Mouse (Mus musculus) telencephalon, adult 2 months (tissue): Measurements from ENCODE around the gene Lpcat3.

Experiments used
- DNase-seq: peaks from one replicate; pipeline ENCODE4 v3.0.0-alpha.2; 2011; ENCODE audit warnings: low read depth, low spot score

Lpcat3 gene

DNA sequence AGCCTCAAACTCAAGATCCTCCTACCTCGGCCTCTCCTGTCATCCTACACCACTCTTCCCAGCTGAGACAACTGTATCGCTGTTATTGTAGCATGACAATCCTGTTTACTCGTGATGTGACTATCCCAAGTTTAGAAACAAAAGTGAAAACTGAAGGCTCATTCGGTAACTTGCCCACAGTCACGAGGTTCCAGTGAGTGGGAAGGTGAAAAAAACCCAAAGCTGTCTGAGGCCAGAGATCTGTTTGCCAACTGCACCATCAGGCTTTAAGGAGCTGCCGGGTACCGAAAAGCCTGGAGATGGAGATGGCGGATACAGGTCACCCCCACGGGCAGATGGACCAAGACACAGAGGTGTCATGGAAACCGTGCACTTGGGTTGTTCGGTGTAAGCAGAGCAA, 74.2 kb downstream of the Lpcat3 start:
- DNase-seq: no peak

DNA sequence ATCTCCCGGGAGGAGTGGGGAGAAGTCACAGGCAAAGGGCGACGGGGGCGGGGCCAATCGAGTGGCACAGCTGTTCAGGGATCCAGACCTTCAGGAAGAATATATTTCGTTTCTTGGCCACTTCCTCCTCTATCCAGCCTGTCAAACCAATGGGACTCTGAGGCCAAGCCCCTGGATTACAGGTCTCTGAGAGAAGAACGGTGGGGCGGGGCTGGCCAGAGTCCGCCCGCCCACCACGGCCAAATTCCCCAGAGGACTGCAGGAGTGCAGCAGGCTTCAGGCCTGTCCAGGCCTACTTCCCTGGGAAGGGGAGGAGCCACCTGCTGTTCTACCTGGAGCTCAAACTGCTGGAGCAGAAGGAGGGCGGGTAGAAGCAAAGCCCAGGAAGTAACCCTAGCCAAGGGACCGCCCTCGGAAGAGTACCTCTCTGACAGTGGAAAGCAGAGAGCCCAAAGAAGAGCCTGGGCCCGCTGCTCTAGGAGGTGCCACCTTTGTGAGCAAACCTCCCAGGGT, 75.7 kb downstream of the Lpcat3 start, which contains the start of gene Ptpn6:
Ptpn6 (minus strand) TSS at position 204 of the 513 bp plus-strand sequence.
- no peak for DNase-seq

DNA sequence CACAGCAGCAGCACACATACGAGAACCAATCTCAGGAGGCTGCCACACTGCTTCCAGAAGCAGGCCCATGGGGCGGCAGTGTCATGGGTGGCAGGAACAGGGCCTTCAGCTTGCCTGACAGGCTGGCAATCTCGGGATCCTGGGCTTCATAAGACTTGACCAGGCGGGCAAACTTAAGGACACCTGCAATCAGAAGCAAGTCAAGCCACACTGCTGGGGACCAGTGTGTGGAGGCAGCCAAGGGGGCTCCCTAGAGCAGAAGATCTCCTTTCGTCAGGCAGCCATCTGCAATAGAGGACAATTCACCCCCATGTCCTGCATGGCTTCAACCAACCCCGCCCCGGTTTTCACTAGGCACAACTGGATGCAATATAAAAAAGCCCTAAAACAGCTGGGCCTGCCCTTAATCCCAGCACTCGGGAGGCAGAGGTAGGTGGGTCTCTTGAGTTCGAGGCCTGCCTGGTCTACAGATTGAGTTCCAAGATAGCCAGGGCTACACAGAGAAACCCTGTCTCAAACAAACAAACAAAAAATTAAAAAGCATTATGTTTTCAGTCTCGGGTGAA, 76.5 kb downstream of the Lpcat3 start:
- no peak for DNase-seq

DNA sequence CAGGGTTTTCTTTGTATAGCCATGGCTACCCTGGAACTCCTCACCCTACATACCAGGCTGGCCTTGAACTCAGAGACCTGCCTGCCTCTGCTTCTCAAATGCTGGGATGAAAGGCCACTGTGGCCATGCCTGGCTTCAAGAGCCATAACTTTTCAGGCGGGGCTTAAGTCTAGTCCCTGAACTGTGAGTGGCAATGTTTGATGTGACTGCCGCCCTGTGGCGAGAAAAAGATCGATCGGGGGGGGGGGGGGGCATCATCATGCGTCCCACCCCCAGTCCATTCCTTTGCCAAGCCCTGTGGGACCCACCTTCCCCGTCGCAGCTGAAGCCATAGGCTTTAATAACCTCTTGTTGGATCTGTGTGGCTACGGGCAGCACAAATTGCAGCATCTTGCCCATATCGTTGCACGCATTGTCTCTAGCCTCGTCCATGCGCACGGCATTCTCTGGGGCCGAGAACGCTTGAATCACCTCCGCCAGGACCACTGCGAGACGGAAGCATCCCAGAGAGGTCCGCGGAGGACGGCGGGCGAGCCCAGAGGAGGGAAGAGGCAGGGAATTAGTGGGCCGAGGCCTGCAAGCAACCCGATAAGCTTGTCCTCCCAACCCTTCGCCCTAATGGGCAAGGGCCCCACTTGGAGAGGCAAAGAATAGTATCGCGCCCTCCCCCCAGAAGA, 77.5 kb downstream of the Lpcat3 start:
- no peak for DNase-seq

DNA sequence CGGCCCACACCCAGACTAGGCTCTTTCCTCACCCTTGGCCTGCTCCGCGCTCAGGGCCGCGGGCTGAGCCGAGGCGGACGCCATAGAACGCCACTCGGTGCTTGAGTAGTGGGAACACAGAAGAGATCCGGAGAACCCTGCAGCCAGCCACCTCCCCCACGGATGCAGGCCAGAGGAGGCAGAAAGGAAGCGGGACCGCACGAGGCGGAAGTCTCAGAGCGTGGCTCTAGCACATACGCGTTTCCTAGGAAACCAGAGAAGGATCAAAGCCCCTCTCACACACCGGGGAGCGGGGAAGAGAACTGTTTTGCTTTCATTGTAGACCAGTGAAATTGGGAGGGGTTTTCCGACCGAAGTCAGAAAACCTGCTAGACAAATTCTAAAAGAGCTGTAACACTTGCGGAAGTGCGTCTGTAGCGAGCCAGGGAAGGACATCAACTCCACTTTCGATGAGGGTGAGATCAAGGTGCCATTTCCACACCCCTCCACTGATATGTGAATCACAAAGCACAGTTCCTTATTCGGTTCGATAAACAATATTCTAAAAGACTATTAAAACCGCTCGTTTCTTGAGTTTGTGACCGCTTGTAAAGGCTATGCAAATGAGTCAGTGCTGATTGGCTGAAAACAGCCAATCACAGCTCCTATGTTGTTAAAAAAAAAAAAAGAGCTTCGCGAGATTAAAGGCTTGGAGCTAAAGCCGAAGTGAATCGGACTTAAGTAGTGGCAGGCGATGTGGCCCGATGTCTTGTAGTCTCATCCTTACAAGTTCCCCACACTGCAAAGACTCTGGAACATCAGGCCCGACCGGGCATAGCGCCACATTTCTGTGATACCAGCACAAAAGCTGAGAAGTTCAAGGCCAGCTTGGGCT, 78.3 kb downstream of the Lpcat3 start, which contains the start of gene Grcc10:
Grcc10 (minus strand) TSS at position 487 of the 874 bp plus-strand sequence.
- DNase-seq: peak; percentile 93

DNA sequence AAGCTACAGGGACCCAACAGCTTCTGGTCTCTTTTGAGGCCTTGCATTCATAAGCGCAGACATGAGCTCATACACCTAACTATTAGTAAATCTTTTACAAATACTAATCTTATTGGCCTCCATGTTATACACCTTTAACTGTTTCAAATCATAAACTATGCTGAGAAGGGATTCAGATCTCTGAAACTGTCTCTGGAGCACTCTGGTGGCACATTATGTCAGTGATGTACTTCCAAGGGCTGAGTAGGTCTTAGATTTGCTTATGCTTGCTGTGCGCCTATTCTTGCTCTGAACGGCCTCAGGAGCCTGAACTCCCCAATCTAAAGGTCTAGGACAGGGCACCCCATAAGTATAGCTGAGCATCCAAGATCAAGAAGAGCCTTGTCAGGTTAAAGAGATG, 79.0 kb downstream of the Lpcat3 start:
- DNase-seq: no peak

DNA sequence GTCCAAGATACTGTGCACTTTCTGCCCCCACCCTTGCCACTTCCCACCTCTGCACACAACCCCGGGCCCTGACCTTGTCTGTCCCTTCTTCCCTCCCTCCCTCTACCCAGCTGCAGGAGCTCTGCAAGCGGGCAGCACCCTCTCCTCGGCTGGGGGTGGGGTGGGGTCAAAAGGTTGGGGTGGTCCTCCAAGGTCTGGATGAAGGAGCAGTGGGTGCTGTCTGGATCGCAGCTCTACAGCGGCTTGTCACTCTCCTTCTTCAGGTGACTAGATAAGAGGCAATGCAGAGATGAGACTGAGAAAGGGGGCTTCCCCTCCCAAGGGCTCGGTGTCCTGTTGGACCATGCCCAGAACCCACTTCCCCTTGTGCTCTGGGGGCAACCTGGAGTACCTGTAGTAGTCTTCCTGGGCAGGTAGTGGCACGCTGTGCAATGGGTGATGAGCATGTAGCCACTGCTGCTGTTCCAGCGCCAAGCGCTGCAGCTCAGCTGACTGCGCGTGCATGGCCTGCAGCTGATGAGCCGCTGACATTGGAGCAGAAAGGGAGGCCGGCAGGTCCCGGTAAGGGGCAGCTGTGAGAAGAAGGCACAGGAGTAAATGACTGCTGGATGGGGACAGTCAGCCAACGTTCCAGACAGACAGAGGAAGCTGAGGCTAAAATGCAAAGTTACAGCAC, 80.2 kb downstream of the Lpcat3 start:
- no peak for DNase-seq

DNA sequence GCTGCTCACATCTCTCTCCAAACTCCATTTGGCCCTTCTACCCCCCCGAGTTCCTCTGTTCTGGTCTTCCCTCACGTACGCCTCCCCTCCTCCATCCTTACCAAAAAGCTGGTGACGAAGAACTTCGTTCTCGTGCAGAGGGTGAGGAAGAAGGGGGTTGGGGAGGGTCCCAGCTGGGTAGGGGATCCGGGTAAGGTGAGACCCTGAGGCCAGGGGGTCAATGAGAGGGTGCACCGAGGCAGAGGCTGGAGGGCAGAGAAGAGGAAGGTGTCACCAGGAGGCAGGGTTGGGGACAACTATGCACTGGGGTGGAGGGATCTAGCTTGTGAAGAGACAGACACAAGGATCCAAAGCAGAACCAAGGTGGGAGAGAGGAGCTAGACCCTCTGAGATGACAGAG, 80.8 kb downstream of the Lpcat3 start:
- no peak for DNase-seq

DNA sequence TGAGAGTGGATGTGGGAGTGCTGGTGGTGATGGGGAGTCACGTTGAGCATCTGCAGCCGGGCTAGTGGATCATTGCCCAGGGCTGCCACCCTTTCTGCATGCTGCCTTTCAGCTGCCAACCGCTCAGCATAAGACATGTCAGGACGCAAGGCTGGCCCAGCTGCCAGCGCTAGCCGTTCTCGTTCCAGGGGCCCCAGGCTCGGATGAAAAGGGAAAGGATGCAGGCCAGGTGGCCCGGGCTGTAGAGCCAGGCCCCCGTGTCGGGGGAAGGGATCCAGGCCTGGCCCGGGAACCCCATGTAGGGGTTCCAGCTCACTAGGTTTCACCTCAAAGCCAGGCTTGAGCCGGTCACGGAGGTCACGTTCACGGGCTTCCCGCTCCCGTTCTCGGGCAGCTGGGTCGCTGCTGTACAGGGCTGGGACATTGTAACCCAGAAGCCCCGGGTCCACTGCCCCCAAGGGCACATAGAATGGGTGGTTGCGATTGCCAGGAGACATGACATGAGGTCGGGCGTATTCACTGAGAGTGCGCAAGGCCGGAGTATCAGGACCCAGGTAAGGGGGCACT, 82.0 kb downstream of the Lpcat3 start:
- no peak for DNase-seq

DNA sequence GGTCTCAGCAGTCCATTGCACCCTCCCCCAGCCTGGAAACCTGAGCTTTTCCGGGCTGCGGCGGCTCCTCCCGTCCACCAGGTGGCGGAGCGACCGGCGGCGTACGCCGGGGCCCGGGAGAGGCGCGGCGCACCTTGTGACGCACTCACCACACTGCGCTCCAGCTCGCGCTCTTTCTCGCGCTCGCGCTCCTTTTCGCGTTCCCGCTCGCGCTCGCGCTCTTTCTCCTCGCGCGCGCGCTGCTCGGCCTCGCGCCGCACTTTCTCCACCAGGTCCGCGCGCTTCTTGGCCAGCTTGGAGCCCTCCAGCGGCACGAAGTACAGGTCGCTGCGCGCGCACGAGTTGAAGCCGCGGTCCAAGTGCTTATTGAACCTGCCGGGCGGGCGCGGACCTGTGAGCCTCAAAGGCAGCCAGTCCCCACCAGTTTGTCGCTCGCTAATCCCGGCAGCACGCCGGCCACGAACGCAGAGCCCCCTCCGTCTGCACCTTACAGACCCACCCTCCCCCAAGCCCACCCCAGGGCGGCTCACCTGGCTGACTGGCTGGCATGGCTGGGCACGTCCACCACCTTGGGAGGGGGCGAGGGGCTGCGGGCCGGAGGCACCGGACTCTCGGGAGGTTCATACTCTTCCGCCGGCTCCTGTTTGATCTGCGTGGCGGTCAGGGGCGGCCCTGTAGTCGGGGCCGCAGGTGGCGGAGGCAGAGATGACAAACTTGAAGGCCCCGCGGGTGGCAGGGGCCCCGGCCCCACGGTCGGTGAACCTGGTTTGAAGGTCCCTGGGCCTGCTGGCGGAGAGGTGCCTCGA, 82.9 kb downstream of the Lpcat3 start:
- peak; percentile 89 for DNase-seq

DNA sequence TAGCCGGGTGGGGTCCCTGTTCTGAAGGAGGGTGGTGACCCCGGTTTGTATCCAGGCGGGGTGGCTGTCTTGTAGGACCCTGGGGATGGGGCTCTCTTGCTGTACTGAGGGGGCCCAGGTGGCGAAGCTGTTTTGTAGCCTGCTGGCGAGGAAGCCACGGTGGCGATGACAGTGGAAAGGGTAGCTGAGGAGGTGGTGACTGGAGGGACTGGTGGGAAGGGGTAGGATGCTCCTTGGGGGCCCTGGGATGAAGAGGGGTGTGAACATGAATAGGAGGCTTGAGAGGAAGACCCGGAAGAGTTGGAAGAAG, 83.4 kb downstream of the Lpcat3 start:
- DNase-seq: no peak

DNA sequence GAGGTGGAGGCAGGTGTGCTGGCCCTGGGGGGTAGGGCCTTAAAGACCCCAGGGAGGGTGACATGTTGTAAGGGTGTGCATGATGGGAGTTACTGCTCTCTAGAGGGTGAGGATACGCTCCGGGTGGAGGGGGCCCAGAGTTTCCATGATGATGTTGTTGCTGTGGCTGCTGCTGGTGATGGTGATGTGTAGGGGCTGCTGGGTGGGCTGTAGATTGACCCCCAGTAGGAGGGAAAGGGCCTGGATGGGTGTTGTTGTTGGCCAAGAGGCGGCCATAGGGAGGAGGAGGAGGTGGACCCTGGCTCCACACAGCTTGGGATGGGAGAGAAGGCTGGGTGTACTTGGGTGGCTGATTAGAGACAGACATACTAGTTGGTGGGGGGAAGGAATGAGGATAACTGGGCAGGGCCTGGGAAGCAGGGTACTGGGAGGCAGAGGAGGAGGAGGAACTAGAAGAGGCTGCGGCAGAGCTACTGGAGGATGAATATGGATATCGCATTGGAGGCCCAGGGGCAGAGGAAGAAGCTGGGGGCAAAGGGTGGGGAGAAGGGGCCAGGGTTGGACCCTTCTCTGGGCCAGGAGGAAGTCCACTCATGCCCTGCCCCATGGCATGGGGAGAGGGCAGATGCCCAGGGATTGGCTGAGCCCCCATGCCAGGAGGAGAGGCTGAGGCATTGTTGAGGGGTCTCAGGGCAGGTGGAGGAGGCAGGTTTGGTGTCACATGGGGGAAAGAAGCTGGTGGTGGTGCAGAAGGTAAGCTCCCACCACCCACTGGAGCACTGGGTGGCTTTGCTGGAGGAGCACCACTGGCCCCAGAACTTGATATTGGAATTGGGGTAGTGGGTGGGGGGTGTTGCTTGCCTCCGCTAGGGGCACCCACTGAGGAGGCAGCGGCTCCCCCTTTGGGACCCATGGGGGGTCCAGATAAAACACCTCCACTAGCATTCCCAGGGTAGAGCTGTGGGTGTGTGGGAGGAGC, 84.1 kb downstream of the Lpcat3 start:
- DNase-seq: no peak

DNA sequence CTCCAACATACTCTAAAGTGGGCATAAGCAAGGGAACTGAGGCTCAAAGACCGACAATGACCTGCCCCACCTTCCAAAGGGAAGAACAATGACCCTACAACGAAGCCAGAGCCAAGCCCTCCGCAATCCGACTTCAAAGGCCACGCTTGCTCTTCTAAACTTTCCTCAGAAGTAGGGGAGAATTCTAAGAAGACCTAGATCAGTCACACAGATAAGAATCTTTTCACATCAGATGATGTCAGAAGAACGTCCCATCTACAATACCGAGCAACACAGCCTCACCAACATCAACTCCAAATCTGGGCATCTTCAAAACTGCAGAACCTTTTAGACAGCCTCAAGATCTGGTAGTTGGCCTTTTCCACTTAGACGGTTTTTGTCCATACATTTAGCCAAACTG, 87.6 kb downstream of the Lpcat3 start:
- no peak for DNase-seq

DNA sequence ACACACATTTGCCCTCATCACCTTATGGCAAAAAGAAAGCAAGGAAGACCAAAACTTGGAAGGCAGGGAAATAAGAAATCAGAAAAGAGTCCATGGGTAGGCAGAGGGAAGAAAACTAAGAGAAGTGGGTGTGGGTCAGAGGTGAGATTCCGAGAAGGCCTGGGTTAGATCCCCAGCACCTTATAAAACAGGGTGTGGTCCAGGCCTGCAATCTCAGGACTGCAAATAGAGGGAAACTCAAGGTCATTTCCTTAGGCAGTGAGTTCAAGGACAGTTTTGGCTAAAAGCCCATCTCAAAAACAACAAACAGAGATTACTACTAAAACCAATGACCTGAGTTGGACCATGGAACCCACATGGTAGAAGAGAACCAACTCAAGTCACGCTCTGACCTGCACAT, 91.0 kb downstream of the Lpcat3 start:
- DNase-seq: no peak
